Mouse (Mus musculus) midbrain, embryonic 16.5 days (tissue): Measurements from ENCODE around the gene Amn. TPM values are rescaled to one million over a fixed set of nuclear protein-coding genes. Genes with fewer than 3 reads are reported as not detected.

Experiments
- ATAC-seq: fragments of 200-750 bp; cut with Nextera tagmentation; 2 replicates; pipeline ENCODE4 v1.8.0; 2017; ENCODE audit warnings: moderate TSS enrichment
- H3K27ac ChIP-seq: fragments of 300-500 bp; sonication (generic); 2 replicates; pipeline ENCODE4 v1.5.1; 2014; ENCODE audit warnings: mild to moderate bottlenecking, low read length, mixed read lengths
- H3K27me3 ChIP-seq: fragments of 300-500 bp; sonication (generic); 2 replicates; pipeline ENCODE4 v1.6.1; 2014; ENCODE audit warnings: low read depth, low read length, mixed read lengths; ENCODE audit not compliant: control insufficient read depth, insufficient read depth
- H3K36me3 ChIP-seq: fragments of 300-500 bp; sonication (generic); 2 replicates; pipeline ENCODE4 v1.6.1; 2014; ENCODE audit warnings: mild to moderate bottlenecking, low read length, moderate library complexity, mixed read lengths; ENCODE audit not compliant: control insufficient read depth, insufficient read depth
- H3K4me1 ChIP-seq: fragments of 300-500 bp; sonication (generic); 2 replicates; pipeline ENCODE4 v1.6.1; 2014; ENCODE audit warnings: mild to moderate bottlenecking, low read length, mixed read lengths; ENCODE audit not compliant: control insufficient read depth, insufficient read depth
- H3K4me2 ChIP-seq: fragments of 300-500 bp; sonication (generic); 2 replicates; pipeline ENCODE4 v1.6.1; 2014; ENCODE audit warnings: mild to moderate bottlenecking, low read length, mixed read lengths
- H3K4me3 ChIP-seq: fragments of 300-500 bp; sonication (generic); 2 replicates; pipeline ENCODE4 v1.5.1; 2014; ENCODE audit warnings: low read depth, mild to moderate bottlenecking, low read length, moderate library complexity, mixed read lengths
- H3K9ac ChIP-seq: fragments of 300-500 bp; sonication (generic); 2 replicates; pipeline ENCODE4 v1.6.1; 2014; ENCODE audit warnings: low read depth, low read length, mixed read lengths
- H3K9me3 ChIP-seq: fragments of 300-500 bp; sonication (generic); replicated peaks from 2 replicates; pipeline ENCODE4 v1.6.1; 2014; ENCODE audit warnings: mild to moderate bottlenecking, low read length, mixed read lengths; ENCODE audit not compliant: control insufficient read depth, poor library complexity, severe bottlenecking
- WGBS: fragments of 180-500 bp; shearing (Covaris S2); extraction: QIAGEN DNeasy Blood & Tissue Kit; methylation state at CpG from one replicate; pipeline ENCODE4 v1.1.7; 2014; 5-methylcytosine and 5-hydroxymethylcytosine counted together
- polyA plus RNA-seq: library from polyadenylated mRNA; unstranded; fragments of >200 nt; fragmentation: Nextera tagmentation; extraction: Ambion mirVana; gene quantifications from 2 replicates; pipeline ENCODE4 v1.2.1, GENCODE M21; 2015

The Amn gene
- polyA plus RNA-seq, 1 experiment from 2014 or later: 29.5 TPM

DNA sequence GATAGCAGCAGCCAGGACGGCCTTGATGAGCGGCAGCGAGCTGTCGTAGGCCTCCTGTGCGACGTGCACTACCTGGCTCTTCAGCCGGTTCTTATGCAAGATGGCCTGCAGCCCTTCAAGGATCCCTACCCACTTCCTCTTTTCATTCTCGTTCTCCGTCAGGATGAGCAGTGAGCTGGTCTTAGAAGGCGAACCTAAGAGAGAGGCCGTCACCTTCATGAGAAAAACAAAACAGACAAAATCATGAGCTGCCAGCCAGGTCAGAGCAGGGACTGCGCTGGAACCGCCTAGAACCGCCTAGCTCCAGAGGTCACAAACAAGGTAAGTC is 31.1 kb downstream of the Amn start:
- no peak overlapping the region for H3K4me3 ChIP-seq
- no peaks in the 10 kb centered on the region for H3K9me3 ChIP-seq
- H3K4me2 ChIP-seq: no peak overlapping the region
- H3K36me3 ChIP-seq: peaks cover 52% of the 10 kb centered on the region
- H3K27me3 ChIP-seq: no peaks in the 10 kb centered on the region
- WGBS: 96% methylated on average over 14 of the region's 14 CpGs
- no peaks in the 10 kb centered on the region for H3K4me1 ChIP-seq
- ATAC-seq: no peak
- no peak overlapping the region for H3K9ac ChIP-seq
- H3K27ac ChIP-seq: no peak overlapping the region

DNA sequence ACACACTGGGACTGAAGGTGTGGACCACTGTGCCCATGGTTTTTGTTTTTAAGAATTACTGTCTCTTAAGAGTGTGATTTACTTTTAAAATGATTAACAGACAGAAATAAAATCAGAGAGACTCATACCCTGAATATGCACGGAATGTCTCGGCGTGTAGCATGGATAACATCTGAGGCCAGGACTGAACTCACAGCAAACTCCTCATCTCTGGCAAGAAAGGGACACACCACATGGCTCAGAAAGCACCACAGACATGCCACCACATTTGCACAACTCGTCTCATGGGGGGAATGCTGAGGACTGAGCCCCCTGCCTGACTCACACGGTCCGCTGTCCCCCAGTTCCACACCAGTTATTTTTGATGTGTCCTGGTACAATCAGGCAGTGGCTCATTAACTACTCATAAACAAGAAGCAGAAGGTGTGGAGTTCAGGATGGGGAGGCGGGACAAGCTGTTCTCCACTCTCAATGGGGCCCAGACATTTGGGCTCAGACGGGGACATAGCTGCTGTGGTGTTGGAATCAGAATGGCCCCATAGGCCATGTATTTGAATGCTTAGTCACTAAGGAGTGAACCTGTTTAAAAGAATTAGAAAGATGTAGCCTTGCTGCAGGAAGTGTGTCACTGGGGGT is 32.9 kb downstream of the Amn start:
- H3K36me3 ChIP-seq: peaks cover 60% of the 10 kb centered on the region
- H3K9ac ChIP-seq: no peak overlapping the region
- H3K4me3 ChIP-seq: no peak overlapping the region
- WGBS: 96% methylated on average over 8 of the region's 8 CpGs
- H3K9me3 ChIP-seq: no peaks in the 10 kb centered on the region
- H3K4me1 ChIP-seq: no peaks in the 10 kb centered on the region
- no peak overlapping the region for H3K4me2 ChIP-seq
- no peak for ATAC-seq
- no peaks in the 10 kb centered on the region for H3K27me3 ChIP-seq
- H3K27ac ChIP-seq: no peak overlapping the region

DNA sequence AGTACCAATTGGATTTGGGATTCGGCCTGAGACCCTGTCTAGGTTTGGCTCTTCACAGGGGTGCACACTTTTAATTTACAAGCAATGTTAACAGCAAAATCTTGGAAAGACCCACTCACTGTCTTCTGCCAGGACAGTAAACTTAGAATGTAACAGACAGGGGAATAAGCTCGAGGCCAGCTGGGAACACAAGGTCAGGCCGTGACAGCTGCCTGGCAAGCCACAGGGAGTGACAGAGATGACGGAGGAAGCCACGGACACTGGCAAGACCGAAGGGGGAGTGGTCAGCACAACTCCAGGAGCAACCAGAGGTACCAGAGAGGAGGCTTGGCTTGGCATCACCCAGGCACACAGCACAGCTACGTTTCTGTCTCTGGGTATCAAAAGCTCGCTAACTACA is 35.9 kb downstream of the Amn start:
- Histone ChIP-seq H3K9me3 (no peaks in the 10 kb centered on the region), H3K27me3 (no peaks in the 10 kb centered on the region), H3K4me2 (no peak overlapping the region), H3K4me1 (no peaks in the 10 kb centered on the region), H3K27ac (no peak overlapping the region), H3K9ac (no peak overlapping the region), H3K36me3 (peaks cover 62% of the 10 kb centered on the region), H3K4me3 (no peak overlapping the region)
- ATAC-seq: no peak
- 86% methylated on average over 8 of the region's 8 CpGs for WGBS

DNA sequence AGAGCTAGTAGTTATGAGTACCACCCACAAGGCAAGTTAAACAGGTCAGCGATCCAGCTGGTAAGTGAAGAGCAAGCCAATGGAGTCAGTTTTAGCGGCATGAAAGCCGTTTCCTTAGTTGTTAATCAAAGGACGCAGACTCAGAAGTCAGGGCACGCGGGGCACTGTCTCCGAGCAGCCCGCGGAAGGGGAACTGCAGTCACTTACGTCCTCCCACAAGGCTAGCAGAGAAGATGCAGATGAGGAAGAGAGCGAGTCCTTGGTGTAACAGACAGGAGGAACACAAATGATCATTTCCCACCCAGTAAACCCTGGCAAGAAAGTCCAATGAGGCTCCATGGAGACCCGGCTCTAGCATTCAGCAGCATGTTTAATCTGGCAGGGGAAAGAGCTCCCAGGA is 38.4 kb downstream of the Amn start:
- no peaks in the 10 kb centered on the region for H3K27me3 ChIP-seq
- no peak overlapping the region for H3K4me3 ChIP-seq
- no peak overlapping the region for H3K9ac ChIP-seq
- 78% methylated on average over 12 of the region's 12 CpGs for WGBS
- H3K4me2 ChIP-seq: no peak overlapping the region
- H3K9me3 ChIP-seq: no peaks in the 10 kb centered on the region
- peaks cover 68% of the 10 kb centered on the region for H3K36me3 ChIP-seq
- H3K4me1 ChIP-seq: no peaks in the 10 kb centered on the region
- no peak for ATAC-seq
- no peak overlapping the region for H3K27ac ChIP-seq

DNA sequence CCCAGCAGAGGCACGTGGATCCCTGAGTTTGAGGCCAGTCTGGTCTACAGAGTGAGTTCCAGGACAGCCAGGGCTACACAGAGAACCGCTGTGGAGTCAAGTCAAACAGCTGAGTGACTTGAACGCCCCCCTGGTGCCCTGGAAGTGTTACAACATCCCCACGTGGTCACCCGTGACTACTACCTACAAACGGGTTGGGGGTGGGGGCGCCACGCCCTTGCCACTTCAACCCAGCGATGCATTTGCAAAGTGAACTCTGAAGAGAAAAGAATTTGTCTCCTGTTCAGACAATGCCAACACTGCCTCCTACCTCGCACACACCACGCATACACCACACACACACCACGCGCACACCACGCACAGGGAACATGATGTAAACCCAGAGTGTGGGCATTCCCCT is 39.0 kb downstream of the Amn start:
- H3K9me3 ChIP-seq: no peaks in the 10 kb centered on the region
- H3K4me2 ChIP-seq: no peak overlapping the region
- no peak overlapping the region for H3K4me3 ChIP-seq
- H3K27me3 ChIP-seq: no peaks in the 10 kb centered on the region
- WGBS: 89% methylated on average over 14 of the region's 14 CpGs
- H3K36me3 ChIP-seq: peaks cover 68% of the 10 kb centered on the region
- H3K27ac ChIP-seq: no peak overlapping the region
- ATAC-seq: no peak
- no peak overlapping the region for H3K9ac ChIP-seq
- no peaks in the 10 kb centered on the region for H3K4me1 ChIP-seq

DNA sequence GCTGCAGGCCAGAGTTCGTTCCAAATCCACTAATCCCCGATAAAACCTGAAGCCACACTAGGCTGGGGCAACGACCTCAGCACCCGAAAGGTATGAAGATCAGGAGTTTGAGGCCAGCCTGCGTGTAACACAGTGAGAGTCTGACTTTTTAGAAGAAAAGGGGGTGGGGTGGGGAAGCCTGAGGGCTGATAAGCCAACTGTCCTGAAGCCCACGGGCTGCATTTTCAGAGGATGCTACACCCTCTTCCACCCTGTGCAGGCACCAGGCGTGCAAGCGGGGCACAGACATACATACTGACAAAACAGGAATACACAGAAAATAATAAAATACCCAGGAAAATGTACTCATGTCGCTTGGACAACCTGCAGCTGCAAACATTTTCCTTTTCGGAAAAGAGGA is 40.9 kb downstream of the Amn start:
- H3K4me3 ChIP-seq: no peak overlapping the region
- H3K27ac ChIP-seq: no peak overlapping the region
- ATAC-seq: no peak
- 95% methylated on average over 10 of the region's 10 CpGs for WGBS
- H3K9ac ChIP-seq: no peak overlapping the region
- peaks cover 74% of the 10 kb centered on the region for H3K36me3 ChIP-seq
- no peaks in the 10 kb centered on the region for H3K9me3 ChIP-seq
- H3K27me3 ChIP-seq: no peaks in the 10 kb centered on the region
- no peaks in the 10 kb centered on the region for H3K4me1 ChIP-seq
- H3K4me2 ChIP-seq: no peak overlapping the region

DNA sequence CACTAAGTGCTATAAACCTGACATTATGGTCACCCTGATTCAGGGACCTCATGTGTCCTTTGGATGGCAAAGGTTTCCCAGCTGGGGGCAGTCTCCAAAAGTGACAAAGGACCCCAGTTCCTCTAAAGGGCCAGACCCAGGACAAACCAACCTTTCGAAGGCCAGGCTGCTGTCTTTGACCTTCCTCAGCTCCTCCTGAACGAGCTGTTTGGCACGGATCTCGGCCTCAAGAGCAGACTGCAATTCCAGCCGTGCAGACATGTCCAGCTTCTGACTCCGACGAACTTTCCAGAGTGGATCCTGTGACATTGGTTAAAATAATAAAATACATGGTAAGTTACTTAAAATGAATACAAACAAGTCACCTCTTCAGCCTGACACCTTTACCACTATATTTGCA is 43.4 kb downstream of the Amn start:
- no peak for ATAC-seq
- Histone ChIP-seq H3K4me2 (no peak overlapping the region), H3K4me1 (no peaks in the 10 kb centered on the region), H3K27me3 (no peaks in the 10 kb centered on the region), H3K36me3 (peaks cover 80% of the 10 kb centered on the region), H3K9me3 (no peaks in the 10 kb centered on the region), H3K27ac (no peak overlapping the region), H3K4me3 (no peak overlapping the region), H3K9ac (no peak overlapping the region)
- 95% methylated on average over 7 of the region's 7 CpGs for WGBS

DNA sequence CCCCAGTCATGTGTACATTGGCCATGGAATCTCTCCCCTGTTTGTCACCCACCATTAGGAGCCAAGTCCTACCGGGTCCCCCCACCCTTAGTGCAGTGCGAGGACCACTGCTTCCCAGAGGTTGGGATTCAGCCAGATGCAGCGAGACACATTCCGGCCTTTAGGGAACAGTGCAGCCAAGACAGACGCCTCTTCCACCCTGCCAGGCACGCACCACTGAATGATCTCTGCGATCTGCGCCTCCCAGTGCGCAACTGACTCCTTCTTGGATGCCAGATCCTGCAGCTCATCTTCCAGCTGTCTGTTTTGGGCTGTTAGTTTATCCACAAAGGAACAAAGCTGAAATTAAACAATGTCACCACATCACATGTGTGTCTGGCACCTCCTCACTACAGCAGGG is 46.8 kb downstream of the Amn start:
- 94% methylated on average over 9 of the region's 9 CpGs for WGBS
- ATAC-seq: no peak

DNA sequence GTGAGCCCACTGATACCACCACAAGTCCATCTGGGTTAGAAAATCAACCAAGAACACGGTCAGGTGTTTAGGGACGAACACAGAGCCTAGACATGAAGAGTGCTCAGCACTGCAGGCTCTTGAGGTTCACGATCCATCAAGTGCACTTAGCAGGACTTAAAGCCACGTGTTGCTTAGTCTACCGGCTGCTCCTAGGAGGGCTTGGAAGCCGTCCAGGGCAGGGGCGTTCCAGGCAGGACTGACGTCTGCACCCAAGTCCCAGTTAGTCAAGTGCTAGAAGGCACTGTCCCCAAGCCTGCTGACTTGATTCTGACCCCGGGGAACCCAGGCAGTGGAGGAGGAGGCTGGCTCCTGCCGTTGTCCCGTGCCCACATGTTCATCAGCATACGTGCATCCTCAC is 49.7 kb downstream of the Amn start:
- Histone ChIP-seq H3K36me3 (peaks cover 86% of the 10 kb centered on the region), H3K9me3 (no peaks in the 10 kb centered on the region), H3K4me1 (no peaks in the 10 kb centered on the region), H3K4me3 (no peak overlapping the region), H3K4me2 (no peak overlapping the region), H3K27me3 (no peaks in the 10 kb centered on the region), H3K27ac (no peak overlapping the region), H3K9ac (no peak overlapping the region)
- 88% methylated on average over 12 of the region's 12 CpGs for WGBS
- ATAC-seq: no peak

More for the DNA sequence above, 46.8 kb downstream of the Amn start:
- Histone ChIP-seq H3K9ac (no peak overlapping the region), H3K9me3 (no peaks in the 10 kb centered on the region), H3K4me3 (no peak overlapping the region), H3K4me2 (no peak overlapping the region), H3K27me3 (no peaks in the 10 kb centered on the region), H3K36me3 (peaks cover 87% of the 10 kb centered on the region), H3K4me1 (no peaks in the 10 kb centered on the region), H3K27ac (no peak overlapping the region)
